Comparison of ENCODE assay signal across 30 mouse cellular contexts in the genomic region with DNA sequence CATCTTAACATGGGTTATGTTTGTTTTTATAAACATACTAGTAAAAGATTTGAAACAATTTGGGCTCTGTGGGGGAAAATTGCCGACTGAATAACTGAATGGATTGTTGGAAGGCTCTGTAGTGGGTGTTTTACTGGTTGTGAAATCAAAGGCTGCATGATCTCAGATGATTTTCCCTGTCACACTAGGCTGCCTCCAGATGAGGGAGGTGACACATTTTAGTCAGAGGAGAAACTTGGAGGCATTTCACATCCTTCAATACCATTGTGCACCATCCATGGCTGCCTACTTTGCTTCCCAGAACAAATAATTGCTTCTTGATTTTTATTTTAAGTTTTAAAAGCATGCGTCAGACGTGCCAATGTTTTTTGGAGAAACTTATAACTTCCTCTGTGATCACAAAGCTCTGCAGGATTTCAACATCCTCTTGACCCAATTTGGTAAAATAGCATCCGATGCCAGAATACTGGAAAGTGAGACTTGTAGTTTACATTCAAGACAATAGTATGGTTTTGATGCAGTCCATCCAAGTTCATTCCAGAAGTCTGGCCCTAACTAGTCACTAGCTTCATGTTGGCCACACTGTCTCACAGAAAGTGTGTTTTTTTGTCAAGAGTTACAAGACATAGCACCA.
DNase-seq lines count a peak whose midpoint lies in the region; ATAC-seq and TF ChIP-seq lines count a peak whose summit lies in the region.
"Had no signal": no experiment of that assay in that cellular context is flagged by ENCODE, and none has a peak within 500 bp of the region (broad histone marks: within the 10 kb centered on the region; RNA-seq: fewer than 3 reads in every experiment).

No protein-coding gene starts in this region.

- H3K4me3 ChIP-seq in lung, embryonic 14.5 days (ENCODE audit: low read depth, low read length): no peak overlapping the region
- H3K4me3 ChIP-seq in embryonic fibroblast, embryonic 13.5 days (ENCODE audit: insufficient read depth, low read length): no peak overlapping the region
- H3K4me3 ChIP-seq: embryonic facial prominence, embryonic 12.5 days; erythroblast, embryonic 14.5 days; forebrain, embryonic 13.5 days; left cerebral cortex, adult 2 months; liver, embryonic 15.5 days; neural tube, embryonic 15.5 days; stomach, embryonic 15.5 days had no signal

- no peak for ATAC-seq in lung, embryonic 14.5 days (ENCODE audit: insufficient read depth)
- ATAC-seq: activated CD4-positive, CD25-positive, alpha-beta regulatory T cell, adult 4 months; forebrain, embryonic 13.5 days; inflammation-experienced regulatory T-cells, adult 6 months had no signal

- no peak for TF ChIP-seq CTCF in lung, embryonic 14.5 days (IDR thresholded peaks at IDR 0.05; ENCODE audit: low read depth)
- no peak for TF ChIP-seq CTCF in embryonic fibroblast, embryonic 13.5 days (IDR thresholded peaks at IDR 0.05; ENCODE audit: borderline replicate concordance, insufficient read depth, low read length)

- no peak for TF ChIP-seq POLR2A in embryonic fibroblast, embryonic 13.5 days (IDR thresholded peaks at IDR 0.05; ENCODE audit: low read depth, low read length)

- peak; percentile 9 for DNase-seq in gastrocnemius, postnatal 25 days
- no peak for DNase-seq in gastrocnemius, adult 8-10 months (ENCODE audit: low spot score in 2 of 2)
- DNase-seq in lung, embryonic 14.5 days: peak; percentile 53
- DNase-seq in lung, postnatal 36 days: no peak
- peak; percentile 32 for DNase-seq in Muller cell, postnatal 12 days (ENCODE audit: inconsistent ontology term)
- no peak for DNase-seq in layer of hippocampus, postnatal 36 days
- no peak for DNase-seq in adrenal gland, postnatal 36 days
- DNase-seq: adrenal gland, postnatal 14 days; cerebellum, adult 11-12 months; cerebellum, postnatal 10 days; gastrocnemius, postnatal 36 days; kidney, adult 18-20 months; kidney, postnatal 4 days; right cerebral cortex, adult 18-20 months; right cerebral cortex, postnatal 4 days; thymus, postnatal 25 days had no signal

- no peaks in the 10 kb centered on the region for H3K4me1 ChIP-seq in lung, embryonic 14.5 days (ENCODE audit: insufficient read depth)
- H3K4me1 ChIP-seq in embryonic fibroblast, embryonic 13.5 days (ENCODE audit: control insufficient read depth, insufficient read depth, low read length): peaks cover 2% of the 10 kb centered on the region
- H3K4me1 ChIP-seq: embryonic facial prominence, embryonic 12.5 days; forebrain, embryonic 13.5 days; liver, embryonic 15.5 days; neural tube, embryonic 15.5 days; stomach, embryonic 15.5 days had no signal

- no peaks in the 10 kb centered on the region for H3K27me3 ChIP-seq in lung, embryonic 14.5 days (ENCODE audit: insufficient read depth, low read length)
- H3K27me3 ChIP-seq: CH12.LX; embryonic facial prominence, embryonic 12.5 days; forebrain, embryonic 13.5 days; liver, embryonic 15.5 days; neural tube, embryonic 15.5 days; stomach, embryonic 15.5 days had no signal

- H3K9ac ChIP-seq in lung, embryonic 14.5 days: no peak overlapping the region
- H3K9ac ChIP-seq: embryonic facial prominence, embryonic 12.5 days; forebrain, embryonic 13.5 days; hindbrain, embryonic 14.5 days; liver, embryonic 15.5 days; neural tube, embryonic 15.5 days; stomach, embryonic 15.5 days had no signal

- no peaks in the 10 kb centered on the region for H3K36me3 ChIP-seq in lung, embryonic 14.5 days (ENCODE audit: insufficient read depth)
- H3K36me3 ChIP-seq: embryonic facial prominence, embryonic 12.5 days; G1E; liver, embryonic 15.5 days; neural tube, embryonic 15.5 days; stomach, embryonic 15.5 days had no signal

- H3K27ac ChIP-seq in lung, embryonic 14.5 days (ENCODE audit: low read depth): no peak overlapping the region
- H3K27ac ChIP-seq in embryonic fibroblast, embryonic 13.5 days (ENCODE audit: insufficient read depth, low read length): peak overlapping the region; percentile 86
- H3K27ac ChIP-seq: embryonic facial prominence, embryonic 12.5 days; forebrain, embryonic 13.5 days; hindbrain, embryonic 14.5 days; left cerebral cortex, adult 2 months; liver, embryonic 15.5 days; neural tube, embryonic 15.5 days; stomach, embryonic 15.5 days had no signal

- H3K9me3 ChIP-seq in lung, embryonic 14.5 days (ENCODE audit: low read depth, low read length): no peaks in the 10 kb centered on the region
- H3K9me3 ChIP-seq: embryonic facial prominence, embryonic 12.5 days; forebrain, embryonic 13.5 days; G1E; liver, embryonic 15.5 days; neural tube, embryonic 15.5 days; stomach, embryonic 15.5 days had no signal

- WGBS in lung, embryonic 14.5 days: 69% methylated on average over 4 of the region's 4 CpGs

- no peak overlapping the region for H3K4me2 ChIP-seq in lung, embryonic 14.5 days
- H3K4me2 ChIP-seq: embryonic facial prominence, embryonic 12.5 days; forebrain, embryonic 13.5 days; hindbrain, embryonic 14.5 days; liver, embryonic 15.5 days; midbrain, embryonic 11.5 days; neural tube, embryonic 15.5 days; stomach, embryonic 15.5 days had no signal

Comparison
In these comparisons a context has a peak if more than half of its experiments do, and no peak if none do; other contexts are left out.
1. DNase-seq: peak in gastrocnemius, postnatal 25 days (single experiment), lung, embryonic 14.5 days (single experiment) and Muller cell, postnatal 12 days (single experiment); none in gastrocnemius, adult 8-10 months (0 of 2), lung, postnatal 36 days (single experiment), layer of hippocampus, postnatal 36 days (0 of 2) and adrenal gland, postnatal 36 days (0 of 2).